Mouse (Mus musculus) neural tube, embryonic 12.5 days (tissue): ENCODE data around the gene Pla1a. TPM values are rescaled to one million over a fixed set of nuclear protein-coding genes. Genes with fewer than 3 reads are reported as not detected.
"Not testable (repeated sequence)": the region's sequence is repeated elsewhere in the genome, so short reads cannot be mapped to it uniquely, and the experiment has no call there.

Experiments used
- ATAC-seq: fragments of 200-750 bp; cut with Nextera tagmentation; 2 replicates; pipeline ENCODE4 v1.8.0; 2017; ENCODE audit warnings: low read depth, mild to moderate bottlenecking, moderate TSS enrichment, moderate library complexity; ENCODE audit not compliant: low FRiP score
- H3K27ac ChIP-seq: fragments of 300-500 bp; sonication (generic); 2 replicates; pipeline ENCODE4 v1.5.1; 2016
- H3K27me3 ChIP-seq: fragments of 300-500 bp; sonication (generic); replicated peaks from 2 replicates; pipeline ENCODE4 v1.6.1; 2016; ENCODE audit warnings: mild to moderate bottlenecking
- H3K36me3 ChIP-seq: fragments of 300-500 bp; sonication (generic); 2 replicates; pipeline ENCODE4 v1.6.1; 2016; ENCODE audit warnings: mild to moderate bottlenecking
- H3K4me1 ChIP-seq: fragments of 300-500 bp; sonication (generic); 2 replicates; pipeline ENCODE4 v1.6.1; 2016
- H3K4me2 ChIP-seq: fragments of 300-500 bp; sonication (generic); replicated peaks from 2 replicates; pipeline ENCODE4 v1.6.1; 2016; ENCODE audit warnings: mild to moderate bottlenecking
- H3K4me3 ChIP-seq: fragments of 300-500 bp; sonication (generic); 2 replicates; pipeline ENCODE4 v1.5.1; 2016
- H3K9ac ChIP-seq: fragments of 300-500 bp; sonication (generic); 2 replicates; pipeline ENCODE4 v1.6.1; 2016; ENCODE audit warnings: mild to moderate bottlenecking
- H3K9me3 ChIP-seq: fragments of 300-500 bp; sonication (generic); 2 replicates; pipeline ENCODE4 v1.6.1; 2016; ENCODE audit warnings: mild to moderate bottlenecking
- WGBS: fragments of 180-500 bp; shearing (Covaris S2); methylation state at CpG from one replicate; pipeline ENCODE4 v1.1.7; 2016; 5-methylcytosine and 5-hydroxymethylcytosine counted together
- polyA plus RNA-seq: library from polyadenylated mRNA; unstranded; fragments of >200 nt; fragmentation: Nextera tagmentation; extraction: Ambion mirVana; gene quantifications from 2 replicates; pipeline ENCODE4 v1.2.1, GENCODE M21; 2016

The Pla1a gene
- polyA plus RNA-seq, result 0.28 and 0.42 TPM in 2 replicates

DNA sequence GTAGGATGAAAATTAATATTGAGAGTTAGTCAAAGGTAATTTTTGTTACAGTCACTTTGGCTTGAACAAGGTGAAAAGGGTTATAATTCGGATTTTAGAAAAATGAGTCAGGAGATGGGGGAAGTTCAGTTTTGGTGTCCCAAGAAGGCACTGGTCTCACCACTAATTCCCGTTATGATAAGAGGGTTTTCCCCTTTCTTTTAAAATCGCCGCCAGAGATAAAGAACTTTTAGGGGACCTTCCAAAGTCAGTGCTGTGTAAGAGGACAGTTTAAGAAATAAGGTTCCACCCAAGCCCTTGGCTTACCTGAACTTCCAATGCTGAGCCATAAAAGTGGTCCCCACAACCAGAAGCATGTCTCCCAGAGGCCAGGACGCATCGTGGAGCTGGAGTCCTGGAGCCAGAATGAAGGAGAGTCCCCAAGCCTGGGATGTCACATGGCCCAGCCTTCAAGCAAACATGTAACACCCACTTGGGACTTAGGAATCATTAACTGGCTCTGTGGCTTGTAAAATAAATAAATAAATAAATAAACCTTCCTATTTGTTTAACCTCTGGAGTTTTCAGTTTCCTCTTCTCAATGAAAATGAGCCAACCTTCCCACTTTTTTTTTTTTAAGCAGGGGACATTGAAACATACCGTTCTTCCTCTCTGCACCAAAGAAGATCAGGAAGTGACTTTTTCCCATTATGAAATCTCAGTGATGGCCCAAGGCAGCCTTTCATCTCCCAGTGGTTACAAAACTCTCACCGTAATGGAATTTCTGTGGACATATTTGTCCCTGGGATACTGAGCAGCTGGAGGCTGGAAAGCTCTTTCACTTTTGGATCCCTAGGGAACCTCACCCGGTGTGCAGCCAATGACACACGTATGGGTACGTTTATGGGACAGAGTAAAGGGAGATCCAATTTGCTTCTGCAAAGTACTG is at the start of gene Pla1a:
TSS of gene Pla1a (minus strand) at position 648 of the 928 bp plus-strand sequence.
- no peaks in the 10 kb centered on the region for H3K4me1 ChIP-seq
- H3K4me3 ChIP-seq, result no peak within 1 kb of the TSS
- no peak for ATAC-seq
- H3K9me3 ChIP-seq, result no peaks in the 10 kb centered on the region
- no peaks in the 10 kb centered on the region for H3K36me3 ChIP-seq
- no peak within 1 kb of the TSS for H3K4me2 ChIP-seq
- H3K9ac ChIP-seq, result no peak within 1 kb of the TSS
- 87% methylated on average over 11 of the region's 11 CpGs for WGBS
- H3K27ac ChIP-seq, result no peak within 1 kb of the TSS
- H3K27me3 ChIP-seq, result no peaks in the 10 kb centered on the region

DNA sequence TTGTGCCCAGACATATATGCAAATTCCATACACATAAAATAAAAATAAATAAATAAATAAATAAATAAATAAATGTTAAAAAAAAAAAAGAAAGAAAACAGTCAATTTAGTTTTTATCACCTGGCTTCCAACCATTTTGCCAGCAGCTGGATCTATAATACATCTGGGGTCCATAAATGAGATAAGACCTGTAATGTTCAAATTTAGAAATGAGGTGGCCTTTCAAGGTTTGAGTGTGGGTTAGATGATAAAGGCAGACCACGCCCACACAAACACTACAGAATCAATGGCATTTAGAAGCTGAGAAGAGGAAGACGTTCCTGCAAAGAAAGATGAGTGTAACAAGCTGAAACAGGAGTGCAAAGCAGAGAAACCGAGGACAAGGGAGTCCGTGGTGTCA is 48.4 kb upstream of the Pla1a start:
- Histone ChIP-seq H3K4me3 (no peak overlapping the region), H3K9ac (no peak overlapping the region), H3K27me3 (peaks cover 11% of the 10 kb centered on the region; the same call in 1 of the 2 replicates), H3K4me2 (no peak overlapping the region), H3K36me3 (no peaks in the 10 kb centered on the region), H3K4me1 (peaks cover 16% of the 10 kb centered on the region), H3K27ac (no peak overlapping the region), H3K9me3 (no peaks in the 10 kb centered on the region)
- WGBS, result 83% methylated on average over 4 of the region's 4 CpGs
- no peak for ATAC-seq

DNA sequence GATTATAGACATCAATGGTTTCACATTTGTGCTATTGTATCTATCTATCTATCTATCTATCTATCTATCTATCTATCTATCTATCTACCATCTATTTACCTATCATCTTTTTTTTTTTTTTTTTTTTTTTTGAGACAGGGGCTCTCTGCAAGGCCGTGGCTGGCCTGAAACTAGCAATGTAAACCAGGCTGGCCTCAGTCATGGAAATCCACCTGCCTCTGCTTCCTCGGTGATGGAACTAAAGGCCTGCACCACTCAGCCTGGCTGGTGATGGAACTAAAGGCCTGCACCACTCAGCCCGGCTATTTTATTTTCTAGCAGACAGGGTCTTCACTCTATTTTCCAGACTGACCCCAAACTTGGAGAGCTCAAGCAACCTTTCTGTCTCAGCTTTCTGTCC is 45.4 kb upstream of the Pla1a start:
- no peak overlapping the region for H3K9ac ChIP-seq
- no peak for ATAC-seq
- no peak overlapping the region for H3K4me3 ChIP-seq
- peaks cover 3% of the 10 kb centered on the region; the same call in 1 of the 2 replicates for H3K27me3 ChIP-seq
- peaks cover 15% of the 10 kb centered on the region for H3K4me1 ChIP-seq
- no peaks in the 10 kb centered on the region for H3K36me3 ChIP-seq
- no peak overlapping the region for H3K4me2 ChIP-seq
- no peak overlapping the region for H3K27ac ChIP-seq
- 88% methylated on average over 3 of the region's 3 CpGs for WGBS
- no peaks in the 10 kb centered on the region for H3K9me3 ChIP-seq

DNA sequence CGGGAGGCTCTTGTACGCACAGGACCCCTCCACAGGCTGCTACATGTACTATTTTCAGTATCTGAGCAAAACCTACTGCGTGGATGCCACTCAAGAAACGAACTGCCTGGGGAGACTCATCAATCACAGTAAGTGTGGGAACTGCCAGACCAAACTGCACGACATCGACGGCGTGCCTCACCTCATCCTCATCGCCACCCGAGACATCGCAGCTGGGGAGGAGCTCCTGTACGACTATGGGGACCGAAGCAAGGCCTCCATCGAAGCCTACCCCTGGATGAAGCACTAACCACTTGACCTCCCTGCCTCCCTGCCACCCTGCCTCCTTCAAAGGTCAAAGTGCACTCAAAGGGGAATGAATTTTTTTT is 44.3 kb upstream of the Pla1a start:
- H3K27ac ChIP-seq, H3K27me3 ChIP-seq, ATAC-seq, H3K36me3 ChIP-seq, H3K9ac ChIP-seq, H3K9me3 ChIP-seq: not testable (repeated sequence)
- peaks cover 13% of the 10 kb centered on the region for H3K4me1 ChIP-seq
- H3K4me3 ChIP-seq, result peak overlapping the region; percentile 34
- peak overlapping the region; percentile 65 for H3K4me2 ChIP-seq
- 34% methylated on average over 14 of the region's 14 CpGs for WGBS

DNA sequence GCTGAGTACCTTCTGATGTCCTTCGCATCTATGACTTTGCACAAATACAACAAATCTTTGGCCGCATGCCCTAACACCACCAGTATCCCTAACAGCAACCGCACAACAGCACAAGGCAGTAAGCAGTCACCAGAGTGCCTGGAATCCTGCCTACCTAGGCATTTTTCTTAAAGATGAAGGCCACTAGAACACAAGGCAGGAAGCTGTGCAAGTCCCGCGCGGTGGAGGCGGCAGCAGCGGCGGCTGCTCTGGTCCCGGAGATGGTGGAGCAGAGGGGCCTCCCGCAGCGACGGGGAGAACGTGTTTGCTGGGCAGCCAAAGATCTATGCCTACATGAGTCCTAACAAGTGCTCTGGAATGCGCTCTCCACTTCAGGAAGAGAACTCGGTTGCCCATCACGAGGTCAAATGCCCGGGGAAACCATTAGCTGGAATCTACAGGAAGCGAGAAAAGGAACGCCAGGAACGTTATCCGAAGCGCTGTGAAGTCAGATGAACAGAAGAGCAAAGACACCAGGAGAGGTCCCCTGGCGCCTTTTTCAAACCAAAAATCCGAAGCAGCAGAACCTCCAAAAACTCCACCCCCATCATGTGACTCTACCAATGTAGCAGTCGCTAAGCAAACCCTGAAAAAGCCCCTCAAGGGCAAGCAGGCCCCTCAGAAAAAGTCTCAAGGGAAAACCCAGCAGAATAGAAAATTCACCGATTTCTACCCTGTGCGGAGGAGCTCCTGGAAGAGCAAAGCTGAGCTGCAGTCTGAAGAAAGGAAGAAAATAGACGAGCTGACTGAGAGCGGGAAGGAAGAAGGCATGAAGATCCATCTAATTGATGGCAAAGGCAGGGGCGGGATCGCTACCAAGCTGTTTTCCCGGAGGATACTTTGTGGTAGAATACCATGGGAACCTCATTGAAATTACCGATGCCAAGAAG is 43.6 kb upstream of the Pla1a start:
- Histone ChIP-seq H3K4me1 (peaks cover 13% of the 10 kb centered on the region), H3K9me3 (no peaks in the 10 kb centered on the region), H3K27me3 (no peaks in the 10 kb centered on the region), H3K27ac (no peak overlapping the region), H3K4me3 (peak overlapping the region; percentile 34), H3K4me2 (peak overlapping the region; percentile 65), H3K9ac (peak overlapping the region; percentile 38), H3K36me3 (no peaks in the 10 kb centered on the region)
- WGBS, result 10% methylated on average over 34 of the region's 34 CpGs
- no peak for ATAC-seq

DNA sequence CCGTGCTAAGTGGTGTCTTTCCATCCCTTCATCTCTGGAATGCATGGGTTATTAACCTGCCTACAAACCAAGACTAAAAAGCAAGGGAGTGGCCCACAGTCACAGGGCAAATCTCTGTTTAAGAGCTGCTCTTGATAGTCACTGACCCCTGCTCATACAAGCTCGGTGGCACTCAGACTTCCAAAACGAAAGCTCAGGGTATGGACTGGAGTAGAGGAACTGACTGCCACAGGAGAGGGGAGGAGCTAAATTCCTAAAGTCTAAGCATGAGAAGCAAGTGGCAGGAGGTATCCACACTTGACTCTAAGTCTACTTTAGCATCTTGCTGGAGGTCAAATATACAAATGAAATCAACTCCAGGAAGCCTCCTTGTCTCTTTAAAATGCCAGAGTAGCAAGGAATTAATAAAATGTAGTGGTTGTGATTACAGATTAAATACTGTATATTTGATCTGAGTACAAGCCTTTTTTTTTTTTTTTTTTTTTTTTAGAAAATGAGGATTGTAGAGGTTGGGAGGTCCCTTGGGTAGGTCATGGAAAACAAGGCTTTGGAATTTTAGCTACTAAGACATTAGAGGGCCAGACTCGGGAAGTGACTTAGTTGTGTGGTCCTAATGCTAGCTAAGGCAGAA is 42.9 kb upstream of the Pla1a start:
- H3K4me1 ChIP-seq, result peaks cover 13% of the 10 kb centered on the region
- ATAC-seq, result no peak
- peak overlapping the region; percentile 65 for H3K4me2 ChIP-seq
- no peak overlapping the region; the same call in 1 of the 2 replicates for H3K9ac ChIP-seq
- WGBS, result 55% methylated on average over 4 of the region's 4 CpGs
- no peaks in the 10 kb centered on the region for H3K27me3 ChIP-seq
- no peaks in the 10 kb centered on the region for H3K36me3 ChIP-seq
- H3K27ac ChIP-seq, result no peak overlapping the region
- H3K4me3 ChIP-seq, result no peak overlapping the region
- H3K9me3 ChIP-seq, result no peaks in the 10 kb centered on the region

DNA sequence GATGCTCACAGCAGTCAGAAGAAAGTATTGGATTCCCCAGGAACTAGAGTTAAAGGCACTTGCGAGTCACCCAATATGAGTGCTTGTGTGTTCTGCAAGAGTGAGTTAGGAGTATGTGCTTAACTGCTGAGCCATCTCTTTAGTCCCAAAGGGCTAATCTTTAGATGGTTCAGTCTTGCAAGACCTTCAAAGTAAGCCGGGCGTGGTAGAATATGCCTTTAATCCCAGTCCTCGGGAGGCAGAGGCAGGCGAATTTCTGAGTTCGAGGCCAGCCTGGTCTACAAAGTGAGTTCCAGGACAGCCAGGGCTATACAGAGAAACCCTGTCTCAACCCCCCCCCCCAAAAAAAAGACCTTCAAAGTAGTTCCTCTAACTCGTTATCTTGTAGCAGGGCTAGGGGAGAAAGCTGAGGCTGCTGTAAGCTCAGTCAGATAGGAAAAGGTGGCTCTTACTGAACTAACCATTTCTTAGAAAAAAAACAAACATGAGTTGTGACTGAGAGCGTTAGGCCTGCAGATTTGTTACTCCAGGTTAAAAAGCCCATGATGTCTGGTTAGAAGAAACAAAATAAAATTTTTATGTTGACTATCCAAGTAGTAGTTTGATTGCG is 41.8 kb upstream of the Pla1a start:
- Histone ChIP-seq H3K27me3 (no peaks in the 10 kb centered on the region), H3K4me3 (no peak overlapping the region), H3K36me3 (no peaks in the 10 kb centered on the region), H3K9ac (no peak overlapping the region), H3K9me3 (no peaks in the 10 kb centered on the region), H3K4me1 (peaks cover 13% of the 10 kb centered on the region), H3K4me2 (no peak overlapping the region), H3K27ac (no peak overlapping the region)
- no peak for ATAC-seq
- WGBS, result 93% methylated on average over 9 of the region's 9 CpGs

DNA sequence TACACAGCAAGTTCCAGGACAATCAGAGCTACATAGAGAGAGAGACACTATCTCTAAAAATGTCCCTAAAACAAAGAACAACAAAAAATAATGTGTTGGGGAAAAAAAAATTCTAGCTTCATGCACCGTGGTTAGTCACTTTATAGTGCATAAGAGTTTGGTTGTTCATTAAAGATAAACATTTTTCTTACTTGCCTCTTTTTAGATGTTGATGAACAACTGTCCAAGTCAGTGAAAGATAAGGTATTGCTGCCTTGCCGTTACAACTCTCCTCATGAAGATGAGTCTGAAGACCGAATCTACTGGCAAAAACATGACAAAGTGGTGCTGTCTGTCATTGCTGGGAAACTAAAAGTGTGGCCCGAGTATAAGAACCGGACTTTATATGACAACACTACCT is 40.7 kb upstream of the Pla1a start:
- H3K27ac ChIP-seq, result no peak overlapping the region
- no peaks in the 10 kb centered on the region for H3K27me3 ChIP-seq
- H3K4me3 ChIP-seq, result no peak overlapping the region
- no peak overlapping the region for H3K9ac ChIP-seq
- no peak for ATAC-seq
- no peak overlapping the region for H3K4me2 ChIP-seq
- H3K36me3 ChIP-seq, result no peaks in the 10 kb centered on the region
- peaks cover 13% of the 10 kb centered on the region for H3K4me1 ChIP-seq
- WGBS, result 94% methylated on average over 5 of the region's 5 CpGs
- H3K9me3 ChIP-seq, result no peaks in the 10 kb centered on the region

DNA sequence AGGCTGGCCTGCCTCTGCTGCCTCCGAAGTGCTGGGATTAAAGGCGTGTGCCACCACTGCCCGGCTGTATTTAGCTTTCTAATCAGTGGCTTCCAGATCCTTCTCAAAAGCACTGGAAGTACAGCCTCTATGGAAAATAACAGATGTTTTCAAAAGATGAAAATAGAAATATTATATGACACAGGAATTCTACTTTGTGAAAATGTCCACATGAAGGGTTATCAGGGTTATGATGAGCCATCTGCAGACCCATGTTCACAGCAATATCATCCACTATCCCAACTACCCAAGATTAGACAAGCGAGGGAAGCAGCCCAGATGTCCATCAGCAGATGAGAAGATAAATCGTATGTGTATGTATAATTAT is 39.5 kb upstream of the Pla1a start:
- ATAC-seq, result no peak
- H3K9me3 ChIP-seq, result no peaks in the 10 kb centered on the region
- H3K9ac ChIP-seq, result no peak overlapping the region
- no peak overlapping the region for H3K27ac ChIP-seq
- 92% methylated on average over 5 of the region's 5 CpGs for WGBS
- no peaks in the 10 kb centered on the region for H3K36me3 ChIP-seq
- no peak overlapping the region for H3K4me3 ChIP-seq
- no peak overlapping the region for H3K4me2 ChIP-seq
- no peaks in the 10 kb centered on the region for H3K27me3 ChIP-seq
- H3K4me1 ChIP-seq, result peaks cover 13% of the 10 kb centered on the region

DNA sequence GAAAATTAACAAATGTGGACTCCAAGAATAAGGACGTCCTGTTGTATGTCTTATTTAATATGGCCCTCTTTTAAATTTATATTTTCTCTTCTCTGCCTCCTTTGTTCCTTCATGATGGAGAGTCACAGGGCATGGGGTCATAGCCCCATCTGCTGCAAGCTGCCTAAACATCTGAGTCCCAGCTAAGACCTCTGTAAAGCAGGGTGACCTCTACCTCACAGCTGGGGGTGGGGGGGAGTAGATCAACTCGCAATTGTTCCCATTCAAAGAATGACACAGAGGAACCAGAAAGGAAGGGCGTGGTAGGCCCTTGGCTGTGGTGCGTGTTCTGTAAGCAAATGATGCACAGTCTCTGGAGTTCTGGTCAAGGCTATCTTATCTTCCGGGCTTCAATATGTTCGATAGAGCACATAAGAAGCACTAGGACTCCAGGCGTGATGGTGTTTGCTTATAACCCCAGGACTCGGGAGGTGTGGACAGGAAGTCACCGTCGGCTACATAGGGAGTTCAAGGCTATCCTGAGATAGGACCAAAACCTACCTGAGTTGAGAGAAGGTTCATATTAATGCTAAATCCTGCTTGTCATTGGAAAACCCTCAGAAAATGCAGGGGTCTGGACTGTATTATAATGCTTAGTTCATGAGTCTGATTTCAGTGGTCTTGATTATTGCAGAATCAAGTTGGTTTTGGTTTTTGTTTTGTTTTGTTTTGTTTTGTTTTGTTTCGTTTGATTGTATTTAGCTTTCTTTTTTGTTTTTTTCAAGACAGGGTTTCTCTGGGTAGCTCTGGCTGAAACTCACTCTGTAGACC is 39.0 kb upstream of the Pla1a start:
- Histone ChIP-seq H3K4me1 (peaks cover 8% of the 10 kb centered on the region), H3K4me3 (no peak overlapping the region), H3K9ac (no peak overlapping the region), H3K4me2 (no peak overlapping the region), H3K36me3 (no peaks in the 10 kb centered on the region), H3K9me3 (no peaks in the 10 kb centered on the region), H3K27ac (no peak overlapping the region), H3K27me3 (no peaks in the 10 kb centered on the region)
- ATAC-seq, result no peak
- 69% methylated on average over 11 of the region's 11 CpGs for WGBS

DNA sequence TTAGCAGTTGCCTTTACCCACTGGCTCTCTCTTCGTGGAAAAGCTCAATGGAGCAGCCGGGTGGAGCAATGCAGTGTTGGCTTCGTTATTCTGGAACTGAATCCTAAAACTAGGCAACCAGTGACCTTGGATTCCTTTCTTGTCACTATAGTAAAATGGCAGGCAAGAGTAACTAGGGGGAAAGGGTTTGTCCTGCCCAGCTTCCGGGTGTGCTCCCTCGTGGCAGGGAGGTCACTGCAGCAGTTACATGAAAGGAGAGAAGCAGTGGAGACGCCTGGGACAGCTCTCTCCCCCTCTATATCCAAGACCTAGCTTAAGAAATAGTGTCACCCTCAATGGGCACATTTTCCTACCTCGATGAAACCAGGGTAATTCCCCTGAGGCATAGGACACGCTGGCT is 36.5 kb upstream of the Pla1a start:
- Histone ChIP-seq H3K4me1 (no peaks in the 10 kb centered on the region), H3K9ac (no peak overlapping the region), H3K4me2 (no peak overlapping the region), H3K27me3 (no peaks in the 10 kb centered on the region), H3K36me3 (no peaks in the 10 kb centered on the region), H3K9me3 (no peaks in the 10 kb centered on the region), H3K27ac (no peak overlapping the region), H3K4me3 (no peak overlapping the region)
- ATAC-seq, result no peak
- 73% methylated on average over 8 of the region's 8 CpGs for WGBS
